Mouse (Mus musculus) ES-E14 (cell line): Measurements from ENCODE around the gene Rassf4. TPM values are rescaled to one million over a fixed set of nuclear protein-coding genes. Genes with fewer than 3 reads are reported as not detected.

ENCODE experiments used
- DNase-seq: peaks from one replicate; pipeline ENCODE4 v3.0.0-alpha.2; 2013; ENCODE audit warnings: low read depth, low spot score
- H3K27ac ChIP-seq: 2 replicates; pipeline ENCODE4 v1.5.1; 2012; ENCODE audit warnings: low read depth, mild to moderate bottlenecking, low read length, moderate library complexity, mixed read lengths; ENCODE audit not compliant: poor library complexity, insufficient read depth, severe bottlenecking
- H3K36me3 ChIP-seq: 2 replicates; pipeline ENCODE4 v1.6.1; 2012; ENCODE audit warnings: mild to moderate bottlenecking, low read length, moderate library complexity, mixed read lengths; ENCODE audit not compliant: control insufficient read depth, poor library complexity, insufficient read depth, severe bottlenecking
- H3K4me1 ChIP-seq, 2 experiments: fragments of 150-350 bp in 1 of 2; sonication (generic) in 1 of 2; 2 replicates each; pipeline ENCODE4 v1.6.1; 2012; ENCODE audit warnings: low read length in 2 of 2, mild to moderate bottlenecking in 1 of 2, mixed read lengths in 1 of 2; ENCODE audit not compliant: control insufficient read depth in 2 of 2, insufficient read depth in 2 of 2, poor library complexity in 1 of 2
- H3K4me3 ChIP-seq, 2 experiments: fragments of 150-350 bp in 1 of 2; sonication (generic) in 1 of 2; 2 replicates each; pipeline ENCODE4 v1.5.1; 2012; ENCODE audit warnings: low read length in 2 of 2, low read depth in 1 of 2, mild to moderate bottlenecking in 1 of 2, mixed read lengths in 1 of 2; ENCODE audit not compliant: insufficient read depth in 1 of 2, poor library complexity in 1 of 2, severe bottlenecking in 1 of 2
- H3K9ac ChIP-seq: 2 replicates; pipeline ENCODE4 v1.6.1; 2012; ENCODE audit warnings: low read depth, mild to moderate bottlenecking, low read length, mixed read lengths; ENCODE audit not compliant: poor library complexity, insufficient read depth, severe bottlenecking
- H3K9me3 ChIP-seq: fragments of 150-350 bp; sonication (generic); 2 replicates; pipeline ENCODE4 v1.6.1; 2012; ENCODE audit warnings: low read depth, mild to moderate bottlenecking, low read length; ENCODE audit not compliant: control insufficient read depth, insufficient read depth
- CHD2 ChIP-seq: IDR thresholded peaks from 2 replicates; pipeline ENCODE4 v1.6.1; 2014; ENCODE audit warnings: mild to moderate bottlenecking, low read depth, low read length, inconsistent platforms
- HCFC1 ChIP-seq: IDR thresholded peaks from 2 replicates; pipeline ENCODE4 v1.6.1; 2012; ENCODE audit warnings: low read length, inconsistent platforms, borderline replicate concordance; ENCODE audit not compliant: insufficient read depth
- MAFK ChIP-seq: IDR thresholded peaks from 2 replicates; pipeline ENCODE4 v1.6.1; 2014; ENCODE audit warnings: mild to moderate bottlenecking, low read depth, low read length, inconsistent platforms; ENCODE audit not compliant: insufficient read depth
- ZC3H11A ChIP-seq: IDR thresholded peaks from 2 replicates; pipeline ENCODE4 v1.6.1; 2012; ENCODE audit warnings: low read depth, mild to moderate bottlenecking, inconsistent platforms, low read length, borderline replicate concordance
- ZNF384 ChIP-seq: IDR thresholded peaks from 2 replicates; pipeline ENCODE4 v1.6.1; 2012; ENCODE audit warnings: low read depth, low read length, inconsistent platforms
- in situ Hi-C, 2 experiments: fragments of 600-800 bp; cut with MboI; formaldehyde crosslinking; loops; one replicate each; pipeline ENCODE4 v1.15.1; 2025; ENCODE audit warnings: low sequenced_read_pairs in 2 of 2, inconsistent platforms in 1 of 2; ENCODE audit not compliant: unreplicated experiment in 2 of 2
- total RNA-seq: library from RNA; depleted of rRNA; stranded (reverse); fragments of 300-350 nt; gene quantifications from 2 replicates; pipeline ENCODE4 v1.2.3, GENCODE M21; 2012; rRNA removed

The Rassf4 gene
- total RNA-seq: 0.74 and 2.8 TPM in 2 replicates

- no peak within 1 kb of the TSS for H3K27ac ChIP-seq
- peak within 1 kb of the TSS; percentile 76 for H3K4me3 ChIP-seq
- H3K9ac ChIP-seq: 0 out of 2 replicates have a peak within 1 kb of the TSS, but pooled peaks have one; percentile 36
- TF ChIP-seq ZC3H11A (no peak), CHD2 (no peak), MAFK (no peak), HCFC1 (no peak), ZNF384 (no peak)
- H3K36me3 ChIP-seq: no peaks in the 10 kb centered on the region
- in situ Hi-C loops: no loop called here
- no peaks in the 10 kb centered on the region for H3K9me3 ChIP-seq
- DNase-seq: peak; percentile 77
- peaks cover 0 to 14% of the 10 kb centered on the region in 2 experiments; a peak in 2 of 4 replicates for H3K4me1 ChIP-seq
These were observed at the start of gene Rassf4 for GRCm38 (mm10) chr6:116673471-116674282. Gene Rassf4, minus strand, starts transcription at chr6:116673952.

- no peak overlapping the region for H3K27ac ChIP-seq
- no peaks in the 10 kb centered on the region for H3K36me3 ChIP-seq
- DNase-seq: no peak
- no peak for TF ChIP-seq ZNF384
- no peak for TF ChIP-seq CHD2
- TF ChIP-seq MAFK: no peak
- no peak for TF ChIP-seq HCFC1
- no peak for TF ChIP-seq ZC3H11A
- H3K9me3 ChIP-seq: no peaks in the 10 kb centered on the region
- H3K4me3 ChIP-seq: no peak overlapping the region
- H3K4me1 ChIP-seq: no peaks in the 10 kb centered on the region
- in situ Hi-C loops: no loop called here
- no peak overlapping the region for H3K9ac ChIP-seq
These were observed 45.2 kb upstream of the Rassf4 start for GRCm38 (mm10) chr6:116718920-116719319.

- no peak overlapping the region for H3K27ac ChIP-seq
- TF ChIP-seq HCFC1: no peak
- no peak for TF ChIP-seq CHD2
- TF ChIP-seq MAFK: no peak
- TF ChIP-seq ZNF384: no peak
- TF ChIP-seq ZC3H11A: no peak
- in situ Hi-C loops: no loop called here
- H3K9me3 ChIP-seq: no peaks in the 10 kb centered on the region
- no peak for DNase-seq
- no peaks in the 10 kb centered on the region for H3K4me1 ChIP-seq
- no peaks in the 10 kb centered on the region for H3K36me3 ChIP-seq
- no peak overlapping the region for H3K4me3 ChIP-seq
- no peak overlapping the region for H3K9ac ChIP-seq
These were observed 44.6 kb upstream of the Rassf4 start for GRCm38 (mm10) chr6:116718361-116718760.

GRCm38 (mm10) chr6:116717851-116718250 lies 44.1 kb upstream of the Rassf4 start:
- no peak for DNase-seq
- H3K9me3 ChIP-seq: no peaks in the 10 kb centered on the region
- H3K27ac ChIP-seq: no peak overlapping the region
- no peak overlapping the region for H3K9ac ChIP-seq
- no peaks in the 10 kb centered on the region for H3K4me1 ChIP-seq
- no peak for TF ChIP-seq ZC3H11A
- no peak for TF ChIP-seq HCFC1
- TF ChIP-seq MAFK: no peak
- TF ChIP-seq CHD2: no peak
- no peak for TF ChIP-seq ZNF384
- H3K4me3 ChIP-seq: no peak overlapping the region
- no peaks in the 10 kb centered on the region for H3K36me3 ChIP-seq
- in situ Hi-C loops: no loop called here

GRCm38 (mm10) chr6:116716666-116717065 lies 42.9 kb upstream of the Rassf4 start, which contains the start of gene Tmem72:
Gene Tmem72, minus strand, starts transcription at chr6:116716913.
- H3K4me3 ChIP-seq: no peak within 1 kb of the TSS
- H3K4me1 ChIP-seq: no peaks in the 10 kb centered on the region
- TF ChIP-seq MAFK (no peak), CHD2 (no peak), ZNF384 (no peak), ZC3H11A (no peak), HCFC1 (no peak)
- no peak for DNase-seq
- no peaks in the 10 kb centered on the region for H3K36me3 ChIP-seq
- H3K27ac ChIP-seq: no peak within 1 kb of the TSS
- no peaks in the 10 kb centered on the region for H3K9me3 ChIP-seq
- no peak within 1 kb of the TSS for H3K9ac ChIP-seq
- in situ Hi-C loops: no loop called here
